Mouse (Mus musculus) forebrain, postnatal 0 days (tissue): ENCODE results near the gene Etl4. TPM values are rescaled to one million over a fixed set of nuclear protein-coding genes. Genes with fewer than 3 reads are reported as not detected.

Source experiments
- ATAC-seq: fragments of 200-750 bp; cut with Nextera tagmentation; 2 replicates; pipeline ENCODE4 v1.8.0; 2017; ENCODE audit warnings: mild to moderate bottlenecking, moderate library complexity
- DNase-seq: peaks from one replicate; pipeline ENCODE4 v3.0.0-alpha.2; 2015
- H3K27ac ChIP-seq: fragments of 300-500 bp; sonication (generic); 2 replicates; pipeline ENCODE4 v1.5.1; 2014; ENCODE audit warnings: low read depth, mild to moderate bottlenecking, antibody characterized with exemption, low read length, moderate library complexity, mixed read lengths
- H3K27me3 ChIP-seq: fragments of 300-500 bp; sonication (generic); 2 replicates; pipeline ENCODE4 v1.6.1; 2014; ENCODE audit warnings: mild to moderate bottlenecking, low read length, mixed read lengths; ENCODE audit not compliant: insufficient read depth
- H3K36me3 ChIP-seq: fragments of 300-500 bp; sonication (generic); 2 replicates; pipeline ENCODE4 v1.6.1; 2014; ENCODE audit warnings: mild to moderate bottlenecking, moderate library complexity; ENCODE audit not compliant: insufficient read depth
- H3K4me1 ChIP-seq: fragments of 300-500 bp; sonication (generic); 2 replicates; pipeline ENCODE4 v1.6.1; 2014; ENCODE audit warnings: antibody characterized with exemption; ENCODE audit not compliant: insufficient read depth
- H3K4me2 ChIP-seq: fragments of 300-500 bp; sonication (generic); 2 replicates; pipeline ENCODE4 v1.6.1; 2014; ENCODE audit warnings: low read depth, mild to moderate bottlenecking, moderate library complexity
- H3K4me3 ChIP-seq: fragments of 300-500 bp; sonication (generic); 2 replicates; pipeline ENCODE4 v1.5.1; 2014; ENCODE audit warnings: low read depth, low read length, mixed read lengths
- H3K9ac ChIP-seq: fragments of 300-500 bp; sonication (generic); 2 replicates; pipeline ENCODE4 v1.6.1; 2014; ENCODE audit warnings: mild to moderate bottlenecking
- H3K9me3 ChIP-seq: fragments of 300-500 bp; sonication (generic); 2 replicates; pipeline ENCODE4 v1.6.1; 2016; ENCODE audit warnings: low read length
- CTCF ChIP-seq: sonication (generic); IDR thresholded peaks from 2 replicates; pipeline ENCODE4 v1.5.1; 2016; ENCODE audit warnings: antibody characterized with exemption, control low read depth, low read depth
- WGBS: fragments of 180-500 bp; shearing (Covaris S2); extraction: QIAGEN DNeasy Blood & Tissue Kit; methylation state at CpG from one replicate; pipeline ENCODE4 v1.1.7; 2014; 5-methylcytosine and 5-hydroxymethylcytosine counted together
- polyA plus RNA-seq: library from polyadenylated mRNA; unstranded; fragments of >200 nt; fragmentation: Nextera tagmentation; extraction: Ambion mirVana; gene quantifications from 2 replicates; pipeline ENCODE4 v1.2.1, GENCODE M21; 2015
- total RNA-seq: library from RNA; depleted of rRNA; stranded (reverse); fragments of >200 nt; gene quantifications from 2 replicates; pipeline ENCODE4 v1.2.3, GENCODE M21; 2014

Gene Etl4
- total and polyA plus RNA-seq, 2 experiments from 2014 or later: 7.2 to 13.6 TPM

- DNase-seq (no peak), ATAC-seq (no peak)
- H3K4me3 ChIP-seq: no peak overlapping the region
- 77% methylated on average over 3 of the region's 3 CpGs for WGBS
- no peak overlapping the region for H3K4me2 ChIP-seq
- H3K9me3 ChIP-seq: no peaks in the 10 kb centered on the region
- H3K27ac ChIP-seq: no peak overlapping the region
- no peak for TF ChIP-seq CTCF
- no peaks in the 10 kb centered on the region for H3K36me3 ChIP-seq
- H3K9ac ChIP-seq: no peak overlapping the region
- H3K4me1 ChIP-seq: no peaks in the 10 kb centered on the region
- H3K27me3 ChIP-seq: no peaks in the 10 kb centered on the region
These were observed 544.1 kb downstream of the Etl4 start for GRCm38 (mm10) chr2:20453506-20454206.

- Histone ChIP-seq H3K27me3 (no peaks in the 10 kb centered on the region), H3K4me2 (no peak overlapping the region), H3K27ac (no peak overlapping the region), H3K4me1 (no peaks in the 10 kb centered on the region), H3K9ac (no peak overlapping the region), H3K9me3 (no peaks in the 10 kb centered on the region), H3K36me3 (no peaks in the 10 kb centered on the region), H3K4me3 (no peak overlapping the region)
- DNase-seq: no peak
- 87% methylated on average over 2 of the region's 2 CpGs for WGBS
- no peak for TF ChIP-seq CTCF
- ATAC-seq: no peak
These were observed 569.6 kb downstream of the Etl4 start for GRCm38 (mm10) chr2:20479199-20479598.

- WGBS: 17% methylated on average over 2 of the region's 2 CpGs
- no peak for DNase-seq
- no peak overlapping the region for H3K9ac ChIP-seq
- H3K4me1 ChIP-seq: no peaks in the 10 kb centered on the region
- no peak for ATAC-seq
- H3K9me3 ChIP-seq: no peaks in the 10 kb centered on the region
- no peaks in the 10 kb centered on the region for H3K27me3 ChIP-seq
- H3K27ac ChIP-seq: no peak overlapping the region
- no peak overlapping the region for H3K4me2 ChIP-seq
- no peak for TF ChIP-seq CTCF
- no peak overlapping the region for H3K4me3 ChIP-seq
- no peaks in the 10 kb centered on the region for H3K36me3 ChIP-seq
These were observed 576.7 kb downstream of the Etl4 start for GRCm38 (mm10) chr2:20486137-20486788.

DNA sequence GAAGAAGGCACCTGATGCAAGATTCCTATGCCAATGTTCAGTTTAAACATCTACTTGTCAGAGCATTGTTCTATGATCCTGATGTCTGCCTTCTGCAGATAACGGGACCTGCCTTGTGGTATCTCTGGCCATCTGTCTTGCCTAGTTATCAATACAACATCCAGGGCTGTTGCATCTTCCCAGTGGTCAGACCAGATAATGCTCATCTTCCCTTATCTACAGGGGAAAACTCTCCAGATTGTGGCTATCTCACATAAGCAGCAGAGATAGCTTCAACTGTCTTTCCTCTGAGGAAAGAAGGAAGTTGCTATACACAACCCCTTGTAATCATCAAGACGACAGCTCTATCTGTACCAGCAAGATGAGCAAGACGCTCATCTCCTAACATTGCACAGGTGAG is 579.5 kb downstream of the Etl4 start:
- TF ChIP-seq CTCF: no peak
- Histone ChIP-seq H3K4me3 (no peak overlapping the region), H3K27me3 (no peaks in the 10 kb centered on the region), H3K36me3 (no peaks in the 10 kb centered on the region), H3K27ac (no peak overlapping the region), H3K9ac (no peak overlapping the region), H3K9me3 (no peaks in the 10 kb centered on the region), H3K4me2 (no peak overlapping the region), H3K4me1 (no peaks in the 10 kb centered on the region)
- 91% methylated on average over 3 of the region's 3 CpGs for WGBS
- DNase-seq: no peak
- ATAC-seq: no peak

GRCm38 (mm10) chr2:20492125-20492524 is 582.5 kb downstream of the Etl4 start:
- no peaks in the 10 kb centered on the region for H3K9me3 ChIP-seq
- 52% methylated on average over 2 of the region's 2 CpGs for WGBS
- no peaks in the 10 kb centered on the region for H3K27me3 ChIP-seq
- peak; percentile 30; the same call in 1 of the 2 replicates for TF ChIP-seq CTCF
- H3K4me1 ChIP-seq: no peaks in the 10 kb centered on the region
- ATAC-seq: no peak
- no peak overlapping the region for H3K27ac ChIP-seq
- no peak overlapping the region for H3K4me2 ChIP-seq
- H3K4me3 ChIP-seq: no peak overlapping the region
- no peak overlapping the region for H3K9ac ChIP-seq
- no peak for DNase-seq
- no peaks in the 10 kb centered on the region for H3K36me3 ChIP-seq

DNA sequence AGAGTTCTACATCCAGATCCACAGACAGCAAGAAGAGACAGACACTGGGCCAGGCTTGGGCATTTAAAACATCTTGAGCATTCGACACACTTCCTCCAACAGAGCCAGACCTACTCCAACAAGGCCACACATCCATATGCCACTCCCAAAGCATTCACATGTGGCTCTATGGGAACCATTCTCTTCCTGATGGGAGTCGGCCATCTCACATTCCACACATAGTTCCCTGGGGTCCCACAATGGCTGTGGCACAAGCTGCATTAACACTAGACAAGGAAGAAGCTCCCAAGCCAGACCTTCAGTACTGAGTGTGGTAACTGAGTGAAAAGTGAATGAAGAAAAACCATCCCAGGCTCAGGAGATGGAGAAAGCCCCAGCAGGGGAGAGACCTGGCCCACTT is 584.2 kb downstream of the Etl4 start:
- no peak for TF ChIP-seq CTCF
- ATAC-seq: no peak

GRCm38 (mm10) chr2:20494666-20495065 is 585.1 kb downstream of the Etl4 start:
- H3K4me3 ChIP-seq: no peak overlapping the region
- no peak overlapping the region for H3K9ac ChIP-seq
- peak; percentile 68 for ATAC-seq
- no peaks in the 10 kb centered on the region for H3K36me3 ChIP-seq
- TF ChIP-seq CTCF: peak; percentile 87
- peak; percentile 80 for DNase-seq
- H3K4me1 ChIP-seq: no peaks in the 10 kb centered on the region
- 9% methylated on average over 3 of the region's 3 CpGs for WGBS
- H3K27ac ChIP-seq: no peak overlapping the region
- H3K27me3 ChIP-seq: no peaks in the 10 kb centered on the region
- H3K4me2 ChIP-seq: no peak overlapping the region
- no peaks in the 10 kb centered on the region for H3K9me3 ChIP-seq

More for the DNA sequence above, 584.2 kb downstream of the Etl4 start:
- no peak overlapping the region for H3K4me2 ChIP-seq
- no peaks in the 10 kb centered on the region for H3K36me3 ChIP-seq
- H3K27ac ChIP-seq: no peak overlapping the region
- no peak overlapping the region for H3K9ac ChIP-seq
- no peaks in the 10 kb centered on the region for H3K27me3 ChIP-seq
- no peaks in the 10 kb centered on the region for H3K9me3 ChIP-seq
- H3K4me1 ChIP-seq: no peaks in the 10 kb centered on the region
- DNase-seq: no peak
- WGBS: 76% methylated on average over 2 of the region's 2 CpGs
- no peak overlapping the region for H3K4me3 ChIP-seq
